Mouse (Mus musculus) left cerebral cortex, postnatal 14 days (tissue): ENCODE data around the gene Dcun1d2. TPM values are rescaled to one million over a fixed set of nuclear protein-coding genes. Genes with fewer than 3 reads are reported as not detected.

ENCODE experiments used
- DNase-seq, 2 experiments: peaks; one replicate each; pipeline ENCODE4 v3.0.0; 2021 to 2022; ENCODE audit warnings: low spot score in 2 of 2, mixed read lengths in 1 of 2
- intact Hi-C: fragments of 180-260 bp; cut with DNase I; formaldehyde crosslinking; loops from one replicate; pipeline ENCODE4 v1.15.1; 2025
- total RNA-seq, 2 experiments: library from RNA; stranded (reverse); gene quantifications; 2 replicates each; pipeline ENCODE4 v1.2.3; 2021

Gene Dcun1d2
- total RNA-seq, 2 experiments from 2014 or later, result 27.7 to 31.2 TPM

DNA sequence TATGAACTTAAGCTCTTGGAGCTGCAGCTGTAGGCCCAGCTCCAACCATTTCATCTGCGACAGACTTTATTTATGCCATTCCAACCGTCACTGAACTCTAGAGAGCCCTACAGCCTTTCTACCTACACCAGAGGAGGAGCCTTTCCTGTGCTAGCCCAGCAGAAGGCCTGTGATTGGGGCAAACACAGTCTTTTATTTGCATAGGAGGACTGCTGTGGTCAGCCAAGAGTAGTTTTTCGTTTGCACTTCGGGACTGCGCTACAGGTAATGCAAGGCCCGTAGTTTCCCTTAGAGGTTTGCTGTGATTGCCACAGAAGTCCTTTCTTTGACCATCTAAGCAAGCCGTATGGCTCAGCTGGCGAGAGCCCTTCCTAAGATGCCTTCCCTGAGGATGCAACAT is 71.5 kb downstream of the Dcun1d2 start:
- intact Hi-C loops, result no loop called here
- no peak for DNase-seq

DNA sequence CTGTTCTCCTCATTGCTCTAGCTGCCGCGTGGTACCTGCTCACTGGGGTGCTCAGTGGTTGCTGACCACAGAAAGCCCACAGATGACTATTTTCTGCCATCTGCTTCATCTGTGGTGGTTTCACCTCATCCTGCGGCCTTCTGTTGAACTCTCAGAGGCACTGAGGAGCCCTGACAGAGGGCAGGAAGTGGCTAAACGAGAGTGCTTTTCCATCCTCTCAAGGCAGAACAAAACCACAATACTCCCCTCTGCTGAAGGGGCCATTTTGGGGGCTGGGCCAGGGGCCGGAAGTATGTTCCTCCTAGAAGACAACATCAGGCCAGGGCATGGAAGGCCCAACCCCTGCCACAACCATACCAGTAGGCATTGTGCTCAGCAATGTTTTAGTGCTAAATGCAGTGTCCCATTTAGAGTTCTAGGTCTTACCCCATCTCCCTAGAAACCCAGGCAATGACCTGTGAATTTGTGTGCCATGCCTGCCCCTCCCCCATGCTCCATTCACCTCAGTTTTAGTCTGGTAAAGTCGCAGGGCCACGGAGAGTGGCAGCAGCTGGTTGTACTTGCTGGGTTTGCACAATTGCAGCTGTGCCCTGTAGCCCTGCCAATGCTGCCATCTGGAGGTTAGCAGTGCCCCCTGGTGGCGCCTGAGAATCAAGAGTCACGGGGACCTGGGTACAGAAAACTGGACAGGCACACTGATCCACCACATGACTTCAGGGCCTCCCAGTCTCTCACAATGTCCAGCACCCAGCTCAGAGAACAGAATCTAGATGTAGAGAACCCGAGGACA is 74.3 kb downstream of the Dcun1d2 start:
- intact Hi-C loops, result no loop called here
- peak; percentile 86 to 92 for DNase-seq

DNA sequence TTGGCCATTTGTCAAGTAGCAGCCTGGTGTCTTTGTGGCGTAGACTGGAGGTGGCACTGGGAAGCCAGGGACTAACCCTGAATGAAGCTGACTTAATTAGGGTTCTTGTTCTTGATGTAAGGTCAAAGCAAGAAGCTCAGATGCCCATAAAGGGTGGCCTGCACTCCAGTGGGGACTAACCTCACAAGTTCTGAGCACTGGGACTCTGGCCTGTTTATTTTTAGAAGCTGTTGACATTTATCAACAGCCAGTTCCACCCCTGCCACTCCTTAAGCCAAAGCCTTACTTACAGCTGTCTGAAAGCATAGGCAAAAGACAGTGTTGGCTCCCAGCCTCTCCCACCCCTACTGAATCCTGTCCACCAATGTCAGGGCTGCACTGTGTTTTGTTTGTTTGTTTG is 78.2 kb downstream of the Dcun1d2 start:
- intact Hi-C loops, result no loop called here
- DNase-seq, result no peak

DNA sequence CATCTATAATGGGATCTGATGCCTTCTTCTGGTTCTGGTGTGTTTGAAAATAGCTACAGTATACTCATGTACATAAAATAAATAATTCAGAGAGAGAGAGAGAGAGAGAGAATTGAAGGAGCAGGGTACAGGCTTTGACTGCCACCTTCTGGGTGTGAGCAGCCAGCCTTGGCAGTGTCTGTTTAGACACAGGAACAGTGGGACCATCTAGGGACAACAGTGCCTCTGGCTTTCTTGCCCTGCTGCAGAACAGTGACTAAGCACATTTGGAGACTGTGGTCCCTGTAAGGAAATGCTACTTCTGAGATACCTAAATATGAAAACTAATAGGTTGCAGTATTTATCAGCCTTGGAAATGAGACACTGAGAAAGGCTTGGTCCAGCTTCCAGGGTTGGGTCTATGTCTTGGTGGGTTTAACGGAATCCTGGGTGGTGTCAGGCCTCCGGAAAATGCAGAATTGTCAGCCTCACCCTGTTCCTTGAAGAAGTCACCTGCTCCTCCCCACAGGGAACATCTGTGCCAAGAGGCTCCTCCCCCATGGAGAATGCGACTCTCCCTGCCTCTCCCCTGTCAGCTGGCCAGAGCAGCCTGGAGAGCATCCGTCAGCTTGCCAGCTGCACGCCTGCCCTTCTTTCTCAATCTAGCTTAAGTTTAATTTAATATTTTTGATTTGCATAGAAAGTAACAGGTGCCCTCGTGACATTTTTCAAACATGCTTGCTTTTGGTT is 79.1 kb downstream of the Dcun1d2 start:
- intact Hi-C loops, result no loop called here
- peak in 1 of 2 experiments; percentile 37 for DNase-seq

DNA sequence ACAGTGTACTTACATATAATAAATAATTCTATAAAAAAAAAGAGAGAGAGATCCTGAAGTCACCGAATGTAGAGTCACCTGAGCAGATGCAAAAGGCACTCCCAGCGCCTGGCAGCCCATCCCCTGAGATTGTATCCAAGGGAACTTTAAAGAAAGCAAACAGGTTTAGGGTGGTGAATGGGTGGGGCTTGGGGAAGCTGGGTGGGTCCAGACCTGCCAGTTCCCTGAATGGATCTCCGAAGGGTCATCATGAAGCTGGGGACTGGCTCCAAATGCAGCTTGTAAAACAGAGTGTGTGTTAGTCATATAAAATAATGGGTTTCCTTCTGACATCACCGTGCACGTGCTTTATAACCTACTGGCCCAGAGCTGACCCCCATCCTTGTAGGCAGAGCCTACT is 81.6 kb downstream of the Dcun1d2 start:
- intact Hi-C loops, result no loop called here
- DNase-seq, result no peak

Other genes with a start within 250 kb of the Dcun1d2 start
- gene Proz, start 227.2 kb downstream of the Dcun1d2 start, total RNA-seq, result not detected
- gene Pcid2, start 182.7 kb downstream of the Dcun1d2 start, total RNA-seq, result 10 to 100 TPM; 26.6 to 29.0 TPM
- gene Cul4a, start 182.5 kb downstream of the Dcun1d2 start, total RNA-seq, result 10 to 100 TPM; 56.2 to 59.6 TPM
- gene Lamp1, start 129.0 kb downstream of the Dcun1d2 start, total RNA-seq, result 100 to 1,000 TPM; 307 to 320 TPM
- gene Grtp1, start 87.5 kb downstream of the Dcun1d2 start, total RNA-seq, result 1 to 10 TPM; 4.8 to 6.6 TPM
- 1 to 10 TPM; 1.3 to 2.8 TPM for gene Adprhl1, start 34.0 kb downstream of the Dcun1d2 start, total RNA-seq
- gene Tmco3, start 59 bp upstream of the Dcun1d2 start, total RNA-seq, result 10 to 100 TPM; 46.9 to 53.1 TPM
- gene Tfdp1, start 50.6 kb upstream of the Dcun1d2 start, total RNA-seq, result 10 to 100 TPM; 59.4 to 65.9 TPM
- not detected for gene Atp4b, start 108.7 kb upstream of the Dcun1d2 start, total RNA-seq
- gene Grk1, start 117.0 kb upstream of the Dcun1d2 start, total RNA-seq, result not detected
- gene Tmem255b, start 147.1 kb upstream of the Dcun1d2 start, total RNA-seq, result 1 to 10 TPM; 4.9 to 8.2 TPM
- gene Gas6, start 206.4 kb upstream of the Dcun1d2 start, total RNA-seq, result 100 to 1,000 TPM; 115 to 126 TPM